Mouse (Mus musculus) frontal cortex, postnatal 10 days (tissue): Measurements from ENCODE around the gene Mbd3.
"Not testable (repeated sequence)": the region's sequence is repeated elsewhere in the genome, so short reads cannot be mapped to it uniquely, and the experiment has no call there.

ENCODE experiments used
- DNase-seq, 2 experiments: peaks; one replicate each; pipeline ENCODE4 v3.0.0; 2022; ENCODE audit warnings: low spot score in 2 of 2, mixed read lengths in 1 of 2

Gene Mbd3

DNA sequence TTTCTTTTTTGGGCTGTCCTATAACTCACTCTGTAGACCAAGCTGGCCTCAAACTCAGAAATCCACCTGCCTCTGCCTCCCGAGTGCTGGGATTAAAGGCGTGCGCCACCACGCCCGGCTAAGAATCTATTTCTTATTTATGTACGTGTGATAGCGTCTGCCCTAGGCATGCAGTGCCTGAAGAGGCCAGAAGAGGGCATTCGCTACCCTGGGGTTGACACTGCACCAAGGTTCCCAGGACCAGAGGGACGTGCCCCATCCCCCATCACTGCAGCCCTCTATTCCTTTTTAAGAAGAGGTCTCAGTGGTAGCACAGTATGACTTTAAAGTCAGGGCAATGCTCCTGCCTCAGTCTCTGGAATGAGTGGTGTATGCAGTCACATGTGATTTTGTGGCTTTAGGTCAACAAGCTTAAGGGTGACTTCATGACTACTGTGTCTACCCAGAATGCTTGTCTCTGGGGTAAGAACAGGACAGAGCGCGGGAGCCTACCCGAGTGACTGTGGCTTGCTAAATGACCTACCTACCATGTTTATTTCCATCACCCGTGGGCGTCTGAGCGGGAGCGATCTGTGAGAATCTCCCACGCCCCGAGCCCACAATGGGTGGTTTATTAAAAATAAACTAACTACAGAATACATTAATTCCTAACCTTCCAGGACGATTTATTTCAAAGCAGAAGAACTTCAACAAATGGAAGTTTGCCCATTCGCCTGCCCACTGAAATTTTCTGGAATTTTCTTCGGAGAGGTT lies 29.2 kb downstream of the Mbd3 start:
- DNase-seq: no peak

DNA sequence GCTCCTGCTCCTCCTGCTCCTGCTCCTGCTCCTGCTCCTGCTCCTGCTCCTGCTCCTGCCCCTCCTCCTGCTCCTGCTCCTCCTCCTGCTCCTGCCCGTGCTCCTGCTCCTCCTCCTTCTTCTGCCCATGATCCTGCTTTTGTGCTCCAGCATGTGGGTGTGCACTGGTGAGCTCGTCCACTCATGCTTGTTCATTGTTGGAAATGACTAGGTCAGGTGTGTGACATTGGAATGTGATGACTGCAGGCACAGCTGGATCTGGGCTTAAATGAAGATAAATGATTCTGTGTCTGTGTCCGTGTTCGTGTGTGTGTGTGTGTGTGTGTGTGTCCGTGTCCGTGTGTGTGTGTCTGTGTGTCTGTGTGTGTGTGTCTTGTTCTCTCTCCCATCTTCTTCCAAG lies 31.0 kb downstream of the Mbd3 start:
- DNase-seq: no peak

DNA sequence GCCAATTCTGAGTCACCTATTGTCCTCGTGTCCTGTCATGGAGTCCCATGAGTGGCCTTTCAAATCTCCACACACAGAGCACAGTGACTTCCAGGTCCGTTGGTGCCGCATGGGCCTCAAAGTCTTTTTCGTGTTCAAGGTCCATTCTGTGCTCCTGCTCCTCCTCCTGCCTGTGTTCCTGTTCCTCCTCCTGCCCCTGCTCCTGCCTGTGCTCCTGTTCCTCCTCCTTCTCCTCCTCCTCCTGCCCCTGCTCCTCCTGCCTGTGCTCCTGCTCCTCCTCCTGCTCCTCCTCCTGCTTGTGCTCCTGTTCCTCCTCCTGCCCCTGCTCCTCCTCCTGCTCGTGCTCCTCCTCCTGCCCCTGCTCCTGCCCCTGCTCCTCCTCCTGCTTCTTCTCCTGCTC lies 31.4 kb downstream of the Mbd3 start:
- DNase-seq: no peak

DNA sequence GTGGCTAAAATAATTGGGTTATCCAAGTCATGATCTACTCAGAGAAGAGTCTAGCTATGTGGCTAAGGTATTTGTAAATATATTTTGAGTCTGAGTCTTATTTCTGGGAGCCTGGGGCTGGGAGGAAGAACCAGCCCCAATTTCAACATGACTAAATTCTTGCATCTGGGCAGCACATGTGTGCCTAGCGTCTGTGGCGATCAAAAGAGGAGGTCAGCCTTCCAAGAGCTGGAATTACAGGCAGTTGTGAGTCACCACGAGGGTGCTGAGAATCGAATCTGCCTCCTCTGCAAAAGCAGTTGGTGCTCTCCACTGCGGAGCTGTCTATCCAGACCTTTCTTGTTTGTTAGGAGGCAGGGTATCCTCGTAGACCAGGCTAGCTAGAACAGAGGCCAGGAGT lies 33.6 kb downstream of the Mbd3 start:
- DNase-seq: no peak

DNA sequence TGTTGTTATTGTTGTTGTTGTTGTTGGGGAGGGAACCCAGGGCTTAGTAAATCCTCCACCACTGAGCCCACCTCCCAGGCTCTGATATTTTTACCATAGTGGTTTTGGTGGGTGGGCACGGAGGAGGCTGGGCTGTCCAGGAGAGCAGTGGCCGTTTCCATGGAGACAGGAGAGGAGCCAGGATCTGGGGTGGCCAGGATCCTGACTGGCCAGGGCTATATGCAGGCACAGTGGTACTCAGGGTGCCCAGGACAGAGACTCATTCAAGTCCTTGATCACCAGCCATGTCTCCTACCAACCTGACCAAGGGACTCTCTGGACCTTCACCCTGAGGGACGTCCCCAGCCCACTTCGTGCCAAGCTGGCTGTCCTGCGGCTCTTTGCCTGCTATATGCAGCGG lies 35.6 kb downstream of the Mbd3 start:
- DNase-seq: no peak

DNA sequence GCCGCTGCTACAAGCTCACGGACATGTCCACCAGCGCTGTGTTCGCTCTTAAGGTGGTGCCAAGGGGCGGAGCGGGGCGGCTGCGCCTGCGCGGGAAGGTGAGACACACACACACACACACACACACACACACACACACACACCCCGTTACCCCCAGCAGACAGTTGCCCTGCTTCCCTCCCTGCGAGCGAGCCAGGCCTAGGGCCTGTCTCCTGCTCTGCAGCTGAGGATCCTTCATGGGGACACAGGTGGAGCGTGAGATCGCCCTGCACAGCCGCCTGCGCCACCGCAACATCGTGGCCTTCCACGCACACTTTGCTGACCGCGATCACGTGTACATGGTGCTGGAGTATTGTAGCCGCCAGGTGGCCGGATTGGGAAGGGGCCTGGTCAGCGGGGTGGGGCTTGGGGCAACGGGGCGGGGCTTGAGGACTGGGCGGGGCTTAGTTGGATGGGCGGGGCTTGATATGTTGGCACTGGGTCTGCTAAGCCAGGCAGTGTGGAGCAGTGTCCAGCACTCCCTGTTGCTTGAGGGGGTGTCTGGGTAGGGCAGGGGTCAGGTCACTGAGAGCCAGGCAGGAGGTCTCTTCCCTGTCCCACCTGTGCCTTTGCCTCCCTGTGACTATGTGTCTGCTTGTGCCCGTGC lies 41.2 kb downstream of the Mbd3 start:
- DNase-seq: no peak

DNA sequence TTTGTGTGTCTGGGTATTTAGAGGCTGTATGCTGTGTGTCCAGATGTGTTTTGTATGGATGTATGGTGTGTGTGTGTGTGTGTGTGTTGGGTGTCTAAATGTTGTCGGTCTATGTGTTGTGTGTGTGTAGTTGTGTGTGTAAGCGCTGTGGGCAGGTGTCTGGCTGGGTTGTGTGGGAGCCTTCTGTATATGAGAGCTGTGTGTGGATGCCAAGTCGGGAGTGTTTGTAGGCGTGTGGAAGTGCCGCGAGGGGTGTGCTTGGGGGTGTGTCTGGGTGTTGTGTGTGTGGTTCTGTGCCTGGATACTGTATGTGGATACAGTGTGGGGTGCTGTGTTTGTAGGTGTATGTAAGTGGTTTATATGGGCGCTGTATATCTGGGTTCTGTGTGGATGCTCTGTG lies 42.0 kb downstream of the Mbd3 start:
- no peak for DNase-seq

DNA sequence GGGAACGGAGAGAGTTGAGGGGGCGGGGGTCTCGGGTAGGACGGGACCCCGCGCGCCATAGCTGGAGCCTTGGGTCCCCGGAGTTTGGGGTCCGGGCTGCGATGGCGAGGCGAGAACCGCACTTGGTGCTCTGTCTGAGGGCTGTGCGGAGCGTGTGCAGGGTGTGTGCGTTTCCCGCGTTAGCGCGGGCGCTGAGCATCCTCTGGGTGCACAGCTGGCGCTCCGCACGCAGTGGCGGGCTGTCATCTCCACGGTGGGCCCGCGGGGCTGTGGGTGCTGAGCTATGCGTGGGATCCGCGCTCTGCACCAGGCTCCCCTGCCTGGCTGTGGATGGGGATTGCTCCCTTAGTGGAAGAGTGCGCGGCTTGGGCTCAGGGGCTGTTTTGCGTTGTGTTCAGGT lies 42.6 kb downstream of the Mbd3 start:
- no peak for DNase-seq

DNA sequence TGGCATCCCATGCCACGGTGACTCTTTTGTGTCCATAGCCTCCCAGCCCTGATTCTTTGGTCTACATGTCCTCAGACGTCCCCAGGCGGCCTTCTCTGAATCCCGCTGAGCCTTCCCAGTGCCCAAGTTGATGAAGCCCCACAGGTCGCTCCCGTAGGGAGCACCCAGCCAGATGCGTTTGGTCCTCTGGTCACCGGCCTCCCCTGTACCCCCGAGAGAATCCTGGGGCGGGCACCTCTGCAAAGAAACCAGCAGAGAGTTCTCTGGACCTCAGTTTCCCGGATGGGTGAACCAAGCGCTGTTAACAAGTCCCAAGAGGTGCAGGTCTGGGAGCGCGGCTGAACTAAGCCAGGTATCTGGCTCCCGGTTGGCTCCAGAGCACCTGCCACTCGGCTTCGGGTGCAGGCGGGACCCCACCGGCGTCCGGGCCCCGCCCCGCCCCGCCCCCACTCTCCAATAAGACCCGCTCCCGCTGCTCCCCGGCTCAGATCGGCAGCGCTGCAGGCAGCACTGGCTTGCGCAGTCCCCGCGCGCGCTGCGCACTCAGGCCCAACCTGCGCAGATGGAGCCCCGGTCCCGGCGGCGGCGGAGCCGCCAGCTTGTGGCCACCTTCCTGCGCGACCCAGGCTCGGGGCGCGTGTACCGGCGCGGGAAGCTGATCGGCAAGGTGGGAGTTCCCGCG lies 43.2 kb downstream of the Mbd3 start, which contains the start of gene Plk5:
Gene Plk5, plus strand, starts transcription at position 459 of the 682 bp plus-strand sequence.
- no peak for DNase-seq

DNA sequence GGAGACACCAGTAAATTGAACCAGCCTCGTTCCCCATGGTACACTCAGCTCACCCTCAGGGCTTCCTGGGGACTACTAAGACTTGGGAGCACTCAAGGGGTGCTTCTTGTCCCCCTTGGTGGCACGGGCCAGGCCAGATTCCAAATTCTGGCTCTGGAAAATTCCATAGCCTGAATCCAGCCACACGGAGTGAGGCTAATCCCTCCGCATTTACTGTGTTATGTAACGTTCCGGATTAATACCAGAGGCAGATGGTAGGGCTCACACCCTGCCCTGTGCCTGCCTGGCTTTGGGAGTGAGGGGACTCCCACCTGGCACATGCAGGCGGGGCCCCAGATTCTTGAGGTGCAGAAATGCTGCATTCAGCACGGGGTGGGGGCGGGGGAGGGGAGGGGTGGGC lies 43.9 kb downstream of the Mbd3 start:
- DNase-seq: no peak

DNA sequence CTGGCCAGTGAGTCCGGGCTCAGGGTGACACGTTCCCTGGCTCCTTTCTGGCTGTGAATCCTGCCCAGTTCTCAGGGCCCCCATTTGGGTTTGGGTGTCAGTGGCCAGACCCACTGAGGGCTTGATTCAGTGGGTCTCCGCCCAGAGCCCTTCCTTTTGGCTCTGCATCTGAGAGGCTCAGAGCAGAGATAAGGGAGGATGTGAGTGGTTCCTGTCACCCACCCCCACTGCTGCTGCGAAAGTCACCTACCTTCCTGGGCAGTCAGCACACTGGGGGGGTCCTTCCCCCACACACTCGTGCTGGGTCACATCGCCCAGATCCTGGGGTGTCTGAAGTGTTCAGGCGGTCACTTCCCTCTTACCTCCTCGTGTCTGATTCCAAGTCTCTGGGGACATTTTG lies 46.6 kb downstream of the Mbd3 start:
- no peak for DNase-seq

DNA sequence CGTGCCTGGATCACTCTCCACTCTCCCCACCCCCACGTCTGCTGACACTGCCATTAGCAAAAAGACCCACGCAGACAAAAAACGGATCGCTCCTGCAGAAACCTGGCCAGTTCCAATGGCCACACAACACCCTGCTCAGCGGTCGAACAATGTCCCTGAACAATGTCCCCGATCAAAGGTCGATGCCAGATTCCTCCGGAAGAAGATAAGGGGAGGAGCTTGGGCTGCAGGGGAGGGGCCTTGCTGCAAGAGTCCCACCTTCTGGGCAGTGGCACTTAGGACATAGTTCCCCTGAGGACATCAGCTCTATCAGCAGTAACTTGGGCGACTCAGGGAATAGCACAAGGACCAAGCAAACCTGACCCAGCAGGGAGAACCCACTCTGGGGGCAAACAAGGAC lies 47.5 kb downstream of the Mbd3 start:
- no peak for DNase-seq

DNA sequence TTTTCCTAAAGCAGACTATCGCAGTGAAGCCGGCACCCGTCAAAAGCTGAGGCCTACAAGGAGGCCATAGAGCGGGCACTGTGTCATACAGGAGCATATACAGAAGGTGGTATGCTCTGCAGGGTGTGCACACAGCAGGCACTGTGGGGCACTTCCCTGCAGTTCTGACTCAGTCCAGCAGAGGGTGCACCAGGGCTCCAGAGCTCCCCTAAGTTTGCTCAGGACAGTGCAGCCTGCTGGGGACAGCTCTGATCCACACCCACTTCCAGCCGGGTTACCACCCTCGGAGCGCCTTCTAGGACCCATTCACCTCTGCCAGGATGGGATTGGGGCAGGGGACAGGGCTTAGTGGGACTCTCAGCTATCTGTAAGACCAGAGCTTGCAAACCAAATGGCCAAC lies 49.1 kb downstream of the Mbd3 start:
- peak in 1 of 2 experiments; percentile 68 for DNase-seq

DNA sequence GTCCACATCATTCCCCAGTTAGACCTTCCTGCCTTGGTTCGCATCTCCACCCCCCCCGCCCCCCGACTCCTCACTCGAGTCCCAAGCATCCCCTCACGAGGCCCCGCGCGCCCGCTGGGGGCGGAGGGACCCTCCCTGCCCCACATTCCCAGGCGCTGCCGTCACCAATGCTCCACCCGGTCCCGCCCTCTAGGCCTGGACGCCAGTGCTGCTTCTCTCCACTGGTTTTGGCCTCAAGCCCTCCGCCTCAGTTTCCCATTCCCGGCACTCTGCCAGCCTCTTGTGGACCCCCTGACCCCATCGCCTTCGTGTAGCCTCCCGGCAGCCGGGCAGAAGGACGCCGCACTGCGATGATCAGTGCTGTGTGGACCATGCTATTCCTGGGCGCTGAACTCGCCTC lies 50.4 kb downstream of the Mbd3 start:
- no peak for DNase-seq

DNA sequence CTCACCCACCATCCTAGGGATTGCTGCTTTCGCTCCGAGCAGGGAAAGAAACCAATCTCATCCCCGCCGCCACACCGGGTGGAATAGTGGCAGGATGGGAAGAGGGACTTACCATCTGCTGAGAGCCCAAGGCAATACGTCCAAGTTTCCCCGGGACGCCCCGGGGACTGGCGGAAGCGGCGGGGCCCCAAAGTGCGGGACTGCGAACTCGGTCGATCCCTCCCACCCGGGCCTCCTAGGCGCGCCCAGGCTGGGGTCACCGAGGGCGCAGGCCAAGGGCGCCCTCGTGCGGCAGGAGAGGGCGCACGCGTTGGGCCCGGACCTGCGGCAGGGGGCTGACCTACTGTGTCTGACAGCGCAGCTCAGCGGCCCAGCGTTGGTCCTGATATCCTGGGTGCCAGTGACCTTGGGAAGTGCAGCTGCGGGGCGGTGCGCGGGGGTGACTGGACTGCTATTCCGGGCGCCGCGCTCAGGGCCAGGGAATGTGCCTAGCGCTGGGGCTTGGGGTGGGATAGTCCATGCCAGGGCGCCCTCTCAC lies 51.0 kb downstream of the Mbd3 start, which contains the start of gene Adamtsl5:
Gene Adamtsl5, minus strand, starts transcription at position 169 of the 538 bp plus-strand sequence.
- no peak for DNase-seq

DNA sequence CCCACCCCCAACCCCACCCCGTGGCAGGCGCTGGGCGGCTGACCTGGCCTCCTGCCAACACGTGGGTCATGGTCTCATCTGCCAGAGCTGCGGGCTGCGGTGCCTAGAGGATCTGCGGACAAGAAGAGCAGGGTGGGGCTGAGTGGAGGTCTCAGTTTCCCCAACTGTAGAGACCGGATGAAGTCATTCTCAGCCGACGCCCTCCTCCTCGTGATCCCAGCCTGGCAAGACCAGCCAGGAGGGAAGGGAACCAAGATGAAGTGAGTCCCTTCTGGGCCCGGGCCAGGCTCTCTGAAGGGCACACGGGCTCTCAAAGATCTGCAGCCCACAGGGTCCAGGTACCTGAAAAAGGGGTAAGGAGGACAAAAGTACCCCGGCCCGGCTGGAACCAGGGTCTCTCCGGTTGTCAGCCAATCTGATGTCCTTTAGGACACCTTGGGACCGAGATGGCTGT lies 51.8 kb downstream of the Mbd3 start:
- no peak for DNase-seq

DNA sequence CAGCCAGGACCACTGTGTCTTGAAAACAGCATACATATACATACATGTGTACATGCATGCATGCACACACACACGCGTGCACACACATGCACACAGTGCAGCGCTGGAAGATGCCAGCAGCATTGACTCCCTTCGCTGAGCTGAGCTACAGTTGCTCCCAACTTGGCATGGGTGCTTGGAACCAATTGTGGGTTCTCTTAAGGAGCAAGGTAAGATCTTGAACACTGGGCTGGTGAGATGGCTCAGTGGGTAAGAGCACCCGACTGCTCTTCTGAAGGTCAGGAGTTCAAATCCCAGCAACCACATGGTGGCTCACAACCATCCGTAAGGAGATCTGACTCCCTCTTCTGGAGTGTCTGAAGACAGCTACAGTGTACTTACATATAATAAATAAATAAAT lies 53.4 kb downstream of the Mbd3 start:
- not testable (repeated sequence) for DNase-seq

DNA sequence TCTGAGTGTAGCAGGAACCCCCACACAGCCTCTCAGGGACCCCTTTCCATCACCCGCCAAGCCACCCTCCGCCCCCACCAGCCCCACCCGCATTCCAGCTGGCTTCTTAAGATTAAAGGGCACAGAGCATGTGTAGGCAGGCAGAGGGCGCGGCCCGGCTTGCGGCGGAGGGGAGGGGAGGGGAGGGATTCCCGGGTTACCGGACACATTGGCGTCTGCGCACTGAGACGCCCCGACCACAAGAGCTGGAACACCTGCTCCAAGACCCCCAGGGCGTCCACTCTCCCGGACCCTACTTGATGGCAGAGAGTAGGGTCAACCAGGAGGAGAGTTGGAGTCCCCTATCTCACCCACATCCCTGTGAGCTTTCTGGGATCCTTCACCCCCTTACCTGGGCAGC lies 54.2 kb downstream of the Mbd3 start:
- DNase-seq: no peak

DNA sequence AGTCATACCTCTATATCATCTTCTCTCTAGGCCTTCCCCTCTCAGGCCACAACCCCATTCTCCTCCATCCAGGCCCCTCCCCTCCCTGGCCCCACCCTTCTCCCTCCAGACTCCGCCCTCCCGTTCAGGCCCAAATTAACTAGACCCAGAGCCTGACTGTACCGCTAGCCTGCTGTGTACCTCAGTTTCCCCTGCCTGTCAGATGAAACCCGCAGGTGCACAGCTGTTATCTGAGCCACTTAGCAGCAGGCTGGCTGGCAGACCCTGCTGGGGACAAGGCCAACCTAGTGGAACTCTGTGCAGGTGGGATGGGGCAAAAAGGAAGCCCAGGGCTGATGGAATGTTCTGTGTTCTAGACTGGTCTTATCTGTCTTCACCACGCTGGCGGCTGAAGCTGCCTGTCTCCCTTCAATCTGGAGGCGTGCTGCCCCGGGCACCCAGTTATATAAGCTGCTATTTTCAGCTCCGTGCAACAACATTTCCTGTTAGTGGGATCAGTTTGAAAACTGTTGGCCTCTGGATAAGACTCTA lies 55.2 kb downstream of the Mbd3 start:
- DNase-seq: no peak

DNA sequence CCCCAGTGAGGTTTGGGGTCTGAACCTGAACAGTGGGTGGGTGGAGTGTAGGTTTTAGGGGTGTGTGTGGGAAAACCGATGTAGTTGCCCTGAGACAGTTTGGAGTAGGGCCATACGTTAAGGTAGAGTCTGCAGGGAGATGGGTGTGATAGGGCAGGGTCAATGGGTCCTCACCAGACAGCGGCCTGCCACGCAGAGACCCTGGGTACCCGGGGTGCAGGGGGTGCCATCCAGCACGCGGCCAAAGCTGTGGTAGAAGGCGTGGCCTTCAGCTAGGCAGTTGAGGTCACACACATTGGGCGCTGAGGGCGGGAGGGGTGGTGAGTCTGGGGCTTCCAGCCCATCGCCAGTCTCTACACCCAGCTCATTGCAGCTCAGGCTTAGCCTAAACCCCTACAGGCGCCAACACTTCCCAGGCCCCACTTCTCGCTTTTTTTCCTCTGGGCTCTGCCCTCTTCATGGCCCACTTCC lies 55.9 kb downstream of the Mbd3 start:
- no peak for DNase-seq

DNA sequence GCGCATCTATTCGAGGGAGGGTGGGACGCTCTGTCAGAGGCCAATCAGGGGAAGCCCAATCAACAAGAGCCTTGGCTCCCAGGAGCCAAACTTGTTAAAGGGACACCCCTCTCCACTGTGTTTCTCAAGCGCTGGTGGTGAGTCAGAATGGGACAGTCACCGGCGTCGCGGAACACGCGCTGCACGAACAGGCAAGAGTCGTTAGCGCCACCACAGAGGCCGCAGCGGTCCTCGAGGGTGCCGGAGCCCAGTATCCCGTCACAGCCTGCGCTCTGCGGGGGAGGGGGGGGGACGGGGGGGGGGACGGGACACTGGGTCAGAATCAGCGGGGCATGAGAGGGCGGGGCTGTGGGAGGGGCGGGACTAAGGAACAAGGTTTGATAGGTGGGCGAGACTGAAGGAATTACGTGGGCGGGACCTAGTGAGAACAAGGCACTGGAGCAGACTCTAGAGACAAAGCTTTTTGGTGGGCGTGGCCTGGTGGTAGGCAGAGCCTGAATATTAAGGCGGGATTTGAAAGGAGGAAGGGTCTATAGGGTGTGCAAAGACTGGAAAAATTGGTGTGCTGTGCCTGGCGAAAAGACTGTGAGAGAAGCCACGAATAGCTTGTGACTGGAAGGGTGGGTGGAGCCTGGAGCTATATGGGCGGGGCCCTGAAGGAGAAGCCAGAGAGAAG lies 56.5 kb downstream of the Mbd3 start:
- no peak for DNase-seq
